Mouse (Mus musculus): ENCODE data around the gene Ell.

The Ell gene

GRCm38 (mm10) chr8:70597417-70598272 is 58.4 kb downstream of the Ell start:
- in situ Hi-C loops (cut with MboI, MseI): no loop called here

- in situ Hi-C loops (cut with MboI, MseI): no loop called here
Observed at GRCm38 (mm10) chr8:70598283-70598682, 59.0 kb downstream of the Ell start.

- in situ Hi-C loops (cut with MboI, MseI): no loop called here
Observed at GRCm38 (mm10) chr8:70598722-70599121, 59.5 kb downstream of the Ell start.

- in situ Hi-C loops (cut with MboI, MseI): no loop called here
Observed at GRCm38 (mm10) chr8:70599507-70600290, 60.4 kb downstream of the Ell start.

- in situ Hi-C loops (cut with MboI, MseI): no loop called here
Observed at GRCm38 (mm10) chr8:70600473-70601270, 61.4 kb downstream of the Ell start.

GRCm38 (mm10) chr8:70601271-70601649 is 62.0 kb downstream of the Ell start:
- in situ Hi-C loops (cut with MboI, MseI): no loop called here

GRCm38 (mm10) chr8:70602139-70602811 is 63.0 kb downstream of the Ell start:
- in situ Hi-C loops (cut with MboI, MseI): no loop called here

GRCm38 (mm10) chr8:70604558-70604957 is 65.3 kb downstream of the Ell start:
- in situ Hi-C loops (cut with MboI, MseI): no loop called here

GRCm38 (mm10) chr8:70605871-70606779 is 66.9 kb downstream of the Ell start:
- in situ Hi-C loops (cut with MboI, MseI): no loop called here

GRCm38 (mm10) chr8:70606780-70607602 is 67.7 kb downstream of the Ell start:
- in situ Hi-C loops (cut with MboI, MseI): no loop called here

- in situ Hi-C loops (cut with MboI, MseI): no loop called here
Observed at GRCm38 (mm10) chr8:70607603-70607897, 68.3 kb downstream of the Ell start.

GRCm38 (mm10) chr8:70607898-70608748 is 68.9 kb downstream of the Ell start:
- in situ Hi-C loops (cut with MboI, MseI): no loop called here

- in situ Hi-C loops (cut with MboI, MseI): no loop called here
Observed at GRCm38 (mm10) chr8:70608749-70609367, 69.6 kb downstream of the Ell start, which contains the start of gene Ssbp4. TSS of gene Ssbp4 (minus strand) at chr8:70608872.

- in situ Hi-C loops (cut with MboI, MseI): no loop called here
Observed at GRCm38 (mm10) chr8:70609368-70609848, 70.2 kb downstream of the Ell start.

- in situ Hi-C loops (cut with MboI, MseI): no loop called here
Observed at GRCm38 (mm10) chr8:70609849-70610795, 70.9 kb downstream of the Ell start.

GRCm38 (mm10) chr8:70610796-70611771 is 71.8 kb downstream of the Ell start:
- in situ Hi-C loops (cut with MboI, MseI): no loop called here
